Mouse (Mus musculus): Measurements from ENCODE around the gene 4930452B06Rik. TPM values are rescaled to one million over a fixed set of nuclear protein-coding genes. Genes with fewer than 3 reads are reported as not detected.

4930452B06Rik gene
- polyA plus RNA-seq, 1 experiment = 1.7 TPM

DNA sequence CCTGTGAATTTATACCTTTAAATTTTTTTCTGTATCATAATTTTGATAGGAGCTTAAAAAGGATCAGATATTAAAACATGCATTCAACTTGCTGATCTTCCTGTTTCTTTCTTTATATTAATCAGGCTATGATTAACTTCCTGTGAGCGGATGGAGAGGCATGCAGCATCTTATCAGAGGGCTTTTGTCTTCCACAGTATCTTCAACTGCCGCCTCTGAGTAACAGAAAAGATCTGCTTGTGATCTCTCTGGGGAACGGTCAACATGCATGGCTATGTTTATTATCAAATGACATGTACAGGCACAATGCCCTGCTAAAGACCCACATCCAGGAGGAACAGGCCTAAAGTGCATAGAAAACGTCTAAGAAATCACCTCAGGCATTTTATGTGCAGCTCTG, 116.9 kb downstream of the 4930452B06Rik start:
- TF ChIP-seq CTCF (IDR thresholded peaks at IDR 0.05; ENCODE audit: insufficient read depth, low read length) (no peak), POLR2A (IDR thresholded peaks at IDR 0.05; ENCODE audit: borderline replicate concordance, extremely low read depth, low read depth, low read length) (no peak)
- DNase-seq = no peak
- no peaks in the 10 kb centered on the region; the same call in 1 of the 2 replicates for H3K4me1 ChIP-seq (ENCODE audit: control insufficient read depth, insufficient read depth, low read length)
- no peak overlapping the region for H3K4me3 ChIP-seq (replicated peaks; ENCODE audit: extremely low read depth, low read depth, low read length)
- WGBS = 37% methylated on average over 4 of the region's 4 CpGs

DNA sequence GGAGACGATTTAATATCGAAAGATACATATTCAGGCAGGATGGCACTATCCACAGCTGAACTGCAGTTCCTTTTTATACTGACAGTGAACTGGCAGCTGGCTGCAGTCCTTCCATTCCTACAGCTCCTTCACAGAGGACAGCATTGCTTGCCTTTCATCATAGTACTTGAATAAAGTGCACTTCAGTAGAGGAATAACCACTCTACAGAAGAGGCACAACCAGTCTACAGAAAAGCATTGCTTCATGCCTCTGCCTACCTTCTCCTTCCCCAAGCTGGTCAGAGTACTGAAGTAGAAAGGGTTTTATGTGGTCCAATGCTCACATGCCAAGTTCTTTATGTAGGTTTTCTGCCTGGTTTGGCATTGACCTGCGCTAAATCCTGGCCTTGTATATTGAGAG, 130.0 kb downstream of the 4930452B06Rik start:
- WGBS = 78% methylated on average over 3 of the region's 3 CpGs
- no peaks in the 10 kb centered on the region for H3K4me1 ChIP-seq (ENCODE audit: control insufficient read depth, insufficient read depth, low read length)
- no peak for TF ChIP-seq CTCF (IDR thresholded peaks at IDR 0.05; ENCODE audit: insufficient read depth, low read length)
- no peak for TF ChIP-seq POLR2A (IDR thresholded peaks at IDR 0.05; ENCODE audit: borderline replicate concordance, extremely low read depth, low read depth, low read length)
- H3K4me3 ChIP-seq (replicated peaks; ENCODE audit: extremely low read depth, low read depth, low read length) = no peak overlapping the region
- DNase-seq = no peak

DNA sequence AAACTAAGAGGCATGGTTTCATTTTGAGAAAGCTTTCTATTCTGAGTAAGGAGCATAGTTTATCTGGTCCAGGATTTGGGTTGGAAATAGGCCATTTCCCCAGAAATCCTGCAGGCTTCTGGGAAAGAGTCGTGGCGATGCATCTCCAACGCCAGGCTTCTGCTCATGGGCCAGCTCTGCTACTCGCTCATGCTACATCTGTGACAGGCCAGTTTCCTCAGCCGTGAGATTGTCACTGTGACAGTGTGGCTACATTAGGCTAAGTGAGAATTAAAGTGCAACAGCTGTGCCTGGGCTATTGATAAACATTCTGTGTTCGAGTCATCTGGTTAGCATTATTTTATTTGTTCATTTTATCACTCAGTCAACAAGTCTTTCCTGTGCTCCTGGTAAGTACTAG, 140.8 kb downstream of the 4930452B06Rik start:
- H3K4me3 ChIP-seq (replicated peaks; ENCODE audit: extremely low read depth, low read depth, low read length) = no peak overlapping the region
- no peak for TF ChIP-seq CTCF (IDR thresholded peaks at IDR 0.05; ENCODE audit: insufficient read depth, low read length)
- TF ChIP-seq POLR2A (IDR thresholded peaks at IDR 0.05; ENCODE audit: borderline replicate concordance, extremely low read depth, low read depth, low read length) = no peak
- WGBS = 81% methylated on average over 6 of the region's 6 CpGs
- DNase-seq = no peak
- no peaks in the 10 kb centered on the region for H3K4me1 ChIP-seq (ENCODE audit: control insufficient read depth, insufficient read depth, low read length)

DNA sequence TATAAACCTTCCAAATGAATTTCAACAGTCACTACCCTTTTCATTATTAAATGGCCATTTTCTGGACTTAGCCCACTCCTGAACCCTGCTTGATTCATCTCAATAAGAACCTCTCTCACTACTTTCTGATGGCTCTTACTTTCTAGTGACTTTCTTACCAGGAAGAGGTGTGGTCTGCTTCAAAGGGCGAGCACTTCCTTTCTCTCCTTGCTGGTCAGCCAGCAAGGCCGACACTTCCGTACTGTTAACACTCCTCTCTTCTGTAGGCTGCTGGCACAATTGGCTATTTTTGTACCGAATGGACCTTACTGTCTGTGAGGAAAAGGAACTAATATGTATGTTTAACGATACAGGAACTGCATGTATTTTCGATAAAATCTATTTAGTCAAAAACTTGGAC, 148.4 kb downstream of the 4930452B06Rik start:
- DNase-seq = no peak
- Histone ChIP-seq H3K4me3 (replicated peaks; ENCODE audit: extremely low read depth, low read depth, low read length) (no peak overlapping the region), H3K4me1 (ENCODE audit: control insufficient read depth, insufficient read depth, low read length) (no peaks in the 10 kb centered on the region; the same call in 1 of the 2 replicates)
- no peak for TF ChIP-seq POLR2A (IDR thresholded peaks at IDR 0.05; ENCODE audit: borderline replicate concordance, extremely low read depth, low read depth, low read length)
- no peak for TF ChIP-seq CTCF (IDR thresholded peaks at IDR 0.05; ENCODE audit: insufficient read depth, low read length)
- WGBS = 24% methylated on average over 6 of the region's 6 CpGs

DNA sequence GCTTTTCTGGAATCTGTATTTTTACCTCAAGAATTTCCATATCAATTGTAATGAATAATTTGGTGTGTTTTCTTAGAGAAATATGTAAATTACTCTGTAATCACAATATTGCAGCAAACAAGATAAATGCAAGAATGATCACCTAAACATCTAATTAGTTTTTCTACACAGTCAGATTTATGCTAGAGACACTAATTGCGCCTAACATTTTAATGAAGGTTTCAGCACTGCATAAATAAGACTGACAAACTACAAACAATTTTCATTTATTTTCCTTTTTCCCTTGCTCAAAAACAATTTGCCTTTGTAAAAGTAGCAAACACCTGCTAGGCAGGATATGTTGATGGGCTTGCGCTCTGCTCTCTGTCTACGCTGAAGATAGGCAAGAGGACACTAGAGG, 152.0 kb downstream of the 4930452B06Rik start:
- no peak for DNase-seq
- H3K4me1 ChIP-seq (ENCODE audit: control insufficient read depth, insufficient read depth, low read length) = no peaks in the 10 kb centered on the region; the same call in 1 of the 2 replicates
- no peak overlapping the region for H3K4me3 ChIP-seq (replicated peaks; ENCODE audit: extremely low read depth, low read depth, low read length)
- 96% methylated on average over 3 of the region's 3 CpGs for WGBS
- TF ChIP-seq POLR2A (IDR thresholded peaks at IDR 0.05; ENCODE audit: borderline replicate concordance, extremely low read depth, low read depth, low read length) (no peak), CTCF (IDR thresholded peaks at IDR 0.05; ENCODE audit: insufficient read depth, low read length) (no peak)

DNA sequence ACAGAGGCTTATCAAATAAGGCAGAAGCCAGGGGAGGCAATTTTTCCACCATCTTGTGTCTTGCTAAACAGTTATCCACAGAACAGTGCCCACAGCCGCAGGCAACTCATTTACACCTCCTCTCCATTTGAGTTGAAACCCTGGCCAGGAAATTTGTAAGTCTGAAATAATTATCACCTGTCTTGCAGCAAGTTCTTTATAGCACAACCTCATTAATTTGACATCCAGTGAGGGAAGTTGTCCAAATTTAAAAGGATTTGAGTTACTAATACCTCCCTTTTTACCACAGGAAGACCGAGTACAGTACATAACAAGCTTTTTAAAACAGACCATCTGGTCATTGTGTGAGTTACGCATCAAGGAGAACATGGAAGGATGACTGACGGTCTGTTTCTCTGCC, 154.8 kb downstream of the 4930452B06Rik start:
- H3K4me1 ChIP-seq (ENCODE audit: control insufficient read depth, insufficient read depth, low read length) = no peaks in the 10 kb centered on the region
- WGBS = 82% methylated on average over 4 of the region's 4 CpGs
- no peak for DNase-seq
- no peak overlapping the region for H3K4me3 ChIP-seq (replicated peaks; ENCODE audit: extremely low read depth, low read depth, low read length)
- TF ChIP-seq CTCF (IDR thresholded peaks at IDR 0.05; ENCODE audit: insufficient read depth, low read length) (no peak), POLR2A (IDR thresholded peaks at IDR 0.05; ENCODE audit: borderline replicate concordance, extremely low read depth, low read depth, low read length) (no peak)

DNA sequence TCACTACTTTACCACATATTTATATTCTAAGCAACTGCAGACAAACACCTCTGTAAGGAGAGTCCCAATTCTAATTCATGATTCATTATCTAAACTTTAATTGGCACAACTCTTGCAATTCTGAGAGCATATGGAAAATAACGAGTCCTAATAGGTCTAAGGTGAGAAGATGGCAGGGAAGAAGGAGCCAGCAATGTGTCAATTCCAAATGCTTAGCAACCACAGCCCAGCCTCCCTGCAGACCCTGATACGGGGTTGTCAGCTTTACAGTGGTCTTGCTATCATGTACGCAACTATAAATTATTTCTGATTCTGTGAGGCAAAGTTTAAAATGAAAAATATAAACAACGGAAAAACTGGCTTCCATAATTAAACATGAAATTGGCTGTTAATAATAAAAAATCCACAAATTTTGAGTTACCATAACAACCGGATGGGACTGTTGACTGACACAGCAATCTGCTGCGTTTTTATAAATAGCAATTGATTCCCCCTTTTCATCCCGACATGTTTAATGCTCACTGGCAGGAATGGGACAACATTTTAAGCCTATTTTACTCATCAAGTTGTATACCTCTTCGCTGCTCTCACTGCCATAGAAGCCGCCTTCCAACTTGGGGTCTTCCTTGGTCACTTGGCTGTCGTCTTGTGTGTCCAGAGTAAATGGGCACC, 155.6 kb downstream of the 4930452B06Rik start:
- DNase-seq = no peak
- H3K4me3 ChIP-seq (replicated peaks; ENCODE audit: extremely low read depth, low read depth, low read length) = no peak overlapping the region
- no peak for TF ChIP-seq CTCF (IDR thresholded peaks at IDR 0.05; ENCODE audit: insufficient read depth, low read length)
- no peak for TF ChIP-seq POLR2A (IDR thresholded peaks at IDR 0.05; ENCODE audit: borderline replicate concordance, extremely low read depth, low read depth, low read length)
- whole genome bisulfite sequencing = 88% methylated on average over 10 of the region's 10 CpGs
- no peaks in the 10 kb centered on the region for H3K4me1 ChIP-seq (ENCODE audit: control insufficient read depth, insufficient read depth, low read length)

DNA sequence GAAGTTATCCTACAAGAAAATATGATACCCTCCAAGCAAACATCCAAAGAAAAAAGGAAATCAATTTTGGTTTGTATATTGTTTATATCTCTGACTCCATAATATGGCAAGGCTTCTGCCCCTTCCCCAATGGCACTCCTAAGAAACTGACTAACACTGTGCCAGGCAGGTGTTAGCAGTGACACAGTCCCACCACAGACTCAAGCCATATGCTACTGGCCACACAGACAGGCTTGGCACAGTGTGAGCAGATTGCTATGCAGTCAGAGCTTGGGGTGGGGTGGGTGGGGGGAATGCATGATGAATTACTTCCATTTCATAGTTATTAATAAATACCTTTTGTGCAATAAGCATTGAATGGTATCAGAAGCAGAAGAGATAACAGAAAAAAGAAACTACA, 157.4 kb downstream of the 4930452B06Rik start:
- Histone ChIP-seq H3K4me1 (ENCODE audit: control insufficient read depth, insufficient read depth, low read length) (no peaks in the 10 kb centered on the region), H3K4me3 (replicated peaks; ENCODE audit: extremely low read depth, low read depth, low read length) (no peak overlapping the region)
- no peak for TF ChIP-seq POLR2A (IDR thresholded peaks at IDR 0.05; ENCODE audit: borderline replicate concordance, extremely low read depth, low read depth, low read length)
- no peak for TF ChIP-seq CTCF (IDR thresholded peaks at IDR 0.05; ENCODE audit: insufficient read depth, low read length)
- no peak for DNase-seq

DNA sequence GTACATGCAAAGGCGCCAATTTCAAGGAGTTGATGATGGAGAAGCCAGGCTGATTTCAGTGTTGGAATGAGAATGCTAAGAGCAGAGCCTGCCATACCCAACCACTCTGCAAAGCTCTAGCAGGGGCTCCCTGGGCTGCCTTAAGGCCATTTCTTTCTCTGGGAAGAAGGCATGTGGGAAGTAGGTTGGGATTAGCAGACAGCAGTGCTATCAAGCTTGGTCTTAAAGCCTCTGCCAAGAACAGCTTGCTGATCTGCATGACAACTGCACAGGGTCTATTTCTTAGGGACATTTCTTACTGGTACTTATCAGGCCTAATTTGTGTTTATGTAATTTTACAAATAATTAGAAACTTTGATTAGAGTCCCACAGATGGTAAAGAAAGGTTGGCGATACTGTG, 161.8 kb downstream of the 4930452B06Rik start:
- 97% methylated on average over 2 of the region's 2 CpGs for WGBS
- no peak overlapping the region for H3K4me3 ChIP-seq (replicated peaks; ENCODE audit: extremely low read depth, low read depth, low read length)
- TF ChIP-seq CTCF (IDR thresholded peaks at IDR 0.05; ENCODE audit: insufficient read depth, low read length) (no peak), POLR2A (IDR thresholded peaks at IDR 0.05; ENCODE audit: borderline replicate concordance, extremely low read depth, low read depth, low read length) (no peak)

DNA sequence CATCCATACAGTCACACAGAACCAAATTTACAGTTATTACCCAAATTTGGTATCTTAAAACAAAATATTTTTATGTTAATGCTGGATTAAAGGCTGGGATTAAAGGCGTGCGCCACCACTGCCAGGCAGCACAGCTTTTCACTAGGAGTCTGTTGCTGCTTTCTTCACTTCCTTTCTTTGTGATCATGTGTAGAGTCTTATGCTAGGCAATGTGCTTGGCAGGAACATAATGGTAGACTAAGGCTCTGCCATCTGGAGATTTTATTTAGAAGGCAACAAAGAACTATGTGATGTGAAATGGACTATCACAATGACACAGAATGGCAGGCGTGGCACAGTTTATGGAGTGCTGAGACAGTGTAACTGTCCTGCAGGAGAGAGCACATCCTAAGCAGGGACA, 162.7 kb downstream of the 4930452B06Rik start:
- WGBS = 98% methylated on average over 3 of the region's 3 CpGs
- no peak for TF ChIP-seq CTCF (IDR thresholded peaks at IDR 0.05; ENCODE audit: insufficient read depth, low read length)
- no peak overlapping the region for H3K4me3 ChIP-seq (replicated peaks; ENCODE audit: extremely low read depth, low read depth, low read length)
- DNase-seq = no peak
- H3K4me1 ChIP-seq (ENCODE audit: control insufficient read depth, insufficient read depth, low read length) = no peaks in the 10 kb centered on the region

More for the DNA sequence above, 161.8 kb downstream of the 4930452B06Rik start:
- no peaks in the 10 kb centered on the region for H3K4me1 ChIP-seq (ENCODE audit: control insufficient read depth, insufficient read depth, low read length)
- DNase-seq = no peak
